Mouse (Mus musculus): Measurements from ENCODE around the gene Gtpbp1.

DNA sequence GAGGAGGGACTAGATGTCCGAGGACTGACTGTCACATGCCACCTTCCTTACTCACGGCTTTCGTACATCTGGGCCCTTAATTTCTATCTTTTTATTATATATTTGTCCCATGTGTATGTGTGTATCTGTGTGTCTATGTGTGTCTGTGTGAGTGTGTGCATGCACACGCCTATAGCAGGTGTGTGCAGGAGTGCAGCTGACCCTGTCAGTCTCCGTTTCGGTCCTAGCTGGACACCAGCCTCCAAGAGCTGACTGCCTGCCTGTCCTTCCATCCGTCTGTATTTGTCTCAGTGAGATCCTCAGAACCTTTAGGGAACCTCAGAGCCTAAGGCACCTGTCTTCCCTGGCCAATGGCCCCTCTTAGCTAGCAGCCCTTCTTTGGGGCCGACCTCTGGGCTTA lies 29.6 kb downstream of the Gtpbp1 start:
- TF ChIP-seq POLR2A (IDR thresholded peaks at IDR 0.05; ENCODE audit: borderline replicate concordance, extremely low read depth, low read depth, low read length) = no peak
- no peak for TF ChIP-seq CTCF (IDR thresholded peaks at IDR 0.05; ENCODE audit: insufficient read depth, low read length)
